Mouse (Mus musculus): Measurements from ENCODE around the gene Wiz.

Gene Wiz

GRCm38 (mm10) chr17:32389101-32389659, at the start of gene Wiz:
Gene Wiz (minus strand): TSS chr17:32389439.
- DNase-seq (ENCODE audit: low spot score), result peak; percentile 92

GRCm38 (mm10) chr17:32437106-32437505, 47.9 kb upstream of the Wiz start:
- no peak for DNase-seq (ENCODE audit: low spot score)

DNA sequence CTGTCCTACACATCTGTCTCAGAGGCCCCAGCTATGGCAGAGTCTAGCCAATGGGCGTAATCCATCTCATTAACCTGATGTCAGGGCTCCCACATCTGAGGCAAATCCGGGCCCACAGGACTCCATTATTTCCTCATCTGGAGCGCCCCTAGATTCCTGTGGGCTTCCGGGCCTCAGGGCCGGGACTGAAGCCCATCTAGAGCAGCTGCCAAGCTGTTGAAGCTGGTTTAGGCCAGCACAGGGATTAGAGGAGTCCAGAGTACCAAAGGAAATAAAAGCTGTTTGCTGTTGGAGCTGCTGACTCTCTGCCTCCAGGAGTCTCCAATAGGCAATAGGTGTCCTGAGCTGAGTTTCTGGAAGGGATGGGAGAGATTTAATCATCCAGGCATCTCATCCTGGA, 45.9 kb upstream of the Wiz start:
- no peak for DNase-seq (ENCODE audit: low spot score)

DNA sequence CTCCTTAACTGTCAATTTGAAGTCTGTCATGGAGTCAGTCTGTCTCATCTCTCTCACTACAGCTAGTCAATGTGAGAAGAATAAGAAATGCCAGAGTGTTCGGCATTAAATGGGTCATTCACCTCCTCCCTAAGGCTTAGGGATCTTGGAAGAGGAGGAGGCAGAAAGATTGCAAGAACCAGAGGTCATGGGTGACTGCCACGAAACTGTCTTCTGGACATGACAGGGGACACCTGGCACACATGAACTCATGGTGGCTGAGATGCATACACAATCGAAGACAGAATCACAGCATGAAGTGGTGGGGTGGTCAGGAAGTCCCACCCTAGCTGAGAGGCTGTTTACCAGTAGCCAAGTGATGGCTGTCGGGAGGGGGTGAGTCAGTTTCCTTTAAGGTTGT, 45.1 kb upstream of the Wiz start:
- DNase-seq (ENCODE audit: low spot score), result no peak

DNA sequence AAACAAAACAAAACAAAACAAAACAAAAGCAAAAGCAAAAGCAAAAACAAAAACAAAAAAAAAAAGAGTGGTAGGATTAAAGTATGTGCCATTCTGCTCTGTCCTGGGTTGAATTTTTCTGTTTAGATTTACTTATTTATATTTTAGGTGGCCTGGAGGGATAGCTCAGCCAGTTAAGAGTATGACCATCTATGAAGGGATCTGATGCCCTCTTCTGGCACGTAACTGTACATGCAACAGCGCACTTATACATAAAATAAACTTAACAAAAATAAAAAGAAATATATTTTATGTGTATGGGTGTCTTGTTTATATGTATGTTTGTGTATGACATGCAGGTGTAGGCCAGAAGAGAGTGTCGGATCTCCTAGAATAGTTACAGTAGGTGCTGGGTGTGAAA, 42.7 kb upstream of the Wiz start:
- no peak for DNase-seq (ENCODE audit: low spot score)

DNA sequence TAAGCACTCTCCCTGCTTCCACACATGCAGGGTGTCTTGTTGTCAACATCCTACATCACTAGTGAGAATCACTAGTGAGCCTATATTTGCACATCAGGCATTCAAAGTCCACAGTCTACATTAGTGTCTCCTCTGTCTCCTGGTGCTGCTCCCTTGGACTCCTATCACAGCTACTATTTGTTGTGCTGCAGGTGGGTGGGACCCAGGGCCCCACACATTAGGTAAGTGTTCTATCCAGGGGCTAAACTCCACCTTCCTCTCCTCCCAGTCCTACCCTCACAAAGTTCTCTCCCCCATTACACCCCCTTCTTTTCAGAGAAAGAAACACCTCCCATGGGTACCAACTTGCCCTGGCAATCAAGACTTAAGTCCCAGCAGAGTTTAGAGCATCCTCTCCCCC, 37.4 kb upstream of the Wiz start:
- no peak for DNase-seq (ENCODE audit: low spot score)

- DNase-seq (ENCODE audit: low spot score), result no peak
Observed at GRCm38 (mm10) chr17:32424034-32424433, 34.8 kb upstream of the Wiz start, which contains the start of gene Pglyrp2. Gene Pglyrp2 (minus strand): TSS chr17:32424167.

DNA sequence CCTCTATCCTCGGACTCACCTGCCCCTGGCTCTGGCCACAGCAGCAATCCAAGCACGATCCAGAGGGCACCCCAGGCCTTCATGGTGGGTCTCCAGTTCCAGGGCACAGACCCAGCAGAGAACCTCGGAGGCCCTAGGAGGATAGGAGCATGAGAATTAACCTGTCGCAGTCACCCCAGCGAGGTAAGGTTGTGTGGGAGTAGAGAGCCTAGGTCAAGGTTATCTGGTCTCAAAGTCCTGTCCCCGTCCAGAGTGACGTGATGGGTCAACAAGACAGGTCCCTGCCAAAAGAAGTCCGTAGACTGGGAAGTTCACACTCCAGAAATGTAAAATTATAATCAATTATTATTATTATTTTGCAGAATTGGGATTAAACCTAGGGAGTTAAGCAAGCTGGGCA, 31.5 kb upstream of the Wiz start:
- no peak for DNase-seq (ENCODE audit: low spot score)

GRCm38 (mm10) chr17:32419989-32420388, 30.8 kb upstream of the Wiz start:
- DNase-seq (ENCODE audit: low spot score), result no peak

DNA sequence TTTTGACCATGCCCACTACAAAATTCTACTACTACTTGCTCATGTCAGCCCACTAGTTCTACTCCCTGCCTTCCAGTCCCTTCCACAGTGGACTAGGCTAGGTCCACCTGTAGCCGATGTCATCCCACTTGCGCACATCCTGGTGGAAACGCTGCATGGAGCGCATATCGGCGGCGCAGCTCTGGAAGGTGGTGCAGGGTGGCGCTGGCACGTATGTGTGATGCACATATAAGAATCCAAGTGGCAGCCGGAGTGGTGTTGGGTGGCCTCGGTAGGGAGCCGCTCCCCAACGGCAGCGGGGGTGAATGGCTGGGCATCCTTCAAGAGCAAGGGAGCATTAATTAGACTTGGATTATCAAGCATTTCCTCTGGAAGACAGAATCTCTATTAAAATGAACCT, 27.5 kb upstream of the Wiz start:
- DNase-seq (ENCODE audit: low spot score), result no peak

GRCm38 (mm10) chr17:32415417-32416020, 26.3 kb upstream of the Wiz start:
- DNase-seq (ENCODE audit: low spot score), result no peak

- DNase-seq (ENCODE audit: low spot score), result no peak
Observed at GRCm38 (mm10) chr17:32411898-32412297, 22.7 kb upstream of the Wiz start.

- no peak for DNase-seq (ENCODE audit: low spot score)
Observed at GRCm38 (mm10) chr17:32403417-32403816, 14.2 kb upstream of the Wiz start, which contains the start of gene Rasal3. Gene Rasal3 (minus strand): TSS chr17:32403583.

DNA sequence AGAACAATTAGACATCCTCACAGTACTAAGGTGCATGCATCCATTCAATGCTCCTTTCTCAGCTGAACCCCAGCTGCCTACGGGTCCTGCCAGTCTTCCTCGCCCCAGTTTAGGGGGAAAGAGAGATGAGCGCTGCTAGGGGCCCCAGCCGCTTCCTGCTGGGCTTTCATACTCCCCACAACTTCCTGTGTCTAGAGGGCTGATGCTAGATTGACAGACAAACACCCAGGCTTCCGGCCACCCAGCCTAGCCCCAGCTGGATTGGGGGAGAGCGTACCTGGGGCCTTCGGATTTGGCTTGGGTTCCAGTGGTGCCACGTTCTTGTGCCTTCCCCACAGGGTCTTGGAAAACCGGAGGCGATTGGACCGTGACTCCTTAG, 13.5 kb upstream of the Wiz start:
- DNase-seq (ENCODE audit: low spot score), result no peak

DNA sequence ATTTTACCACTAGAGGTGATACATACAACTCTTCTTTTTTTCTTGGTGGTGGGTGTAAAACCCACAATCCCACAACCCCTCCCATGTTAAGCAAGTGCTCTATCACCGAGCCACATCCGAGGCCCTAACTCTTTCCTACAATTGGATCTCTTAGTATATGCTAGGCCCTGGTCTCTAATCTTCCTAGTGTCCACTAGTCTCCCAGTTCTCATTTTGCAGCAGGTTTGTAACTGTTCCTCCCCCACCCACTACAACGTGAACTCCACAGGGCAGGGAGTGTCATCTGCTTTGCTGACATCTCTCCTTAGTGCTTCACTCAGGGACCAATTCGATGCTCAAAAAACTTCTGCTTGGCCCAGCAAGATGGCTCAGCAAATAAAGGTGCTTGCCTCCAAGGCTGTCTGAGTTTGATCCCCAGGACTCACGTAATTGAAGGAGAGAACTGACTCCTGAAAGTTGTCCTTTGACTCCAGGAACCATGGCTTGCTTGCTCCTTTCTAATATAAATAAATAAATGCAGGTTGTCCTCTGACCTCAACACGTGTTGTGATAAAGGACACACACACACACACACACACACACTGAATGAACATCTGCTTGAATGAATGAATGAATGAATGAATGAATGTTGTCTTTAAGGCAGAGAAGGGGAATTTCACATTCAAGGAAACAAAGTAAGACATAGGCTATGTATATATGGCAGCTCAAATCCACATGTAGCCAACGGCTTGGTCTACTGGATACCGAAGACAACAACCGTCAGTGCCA, 13.0 kb upstream of the Wiz start:
- DNase-seq (ENCODE audit: low spot score), result no peak

DNA sequence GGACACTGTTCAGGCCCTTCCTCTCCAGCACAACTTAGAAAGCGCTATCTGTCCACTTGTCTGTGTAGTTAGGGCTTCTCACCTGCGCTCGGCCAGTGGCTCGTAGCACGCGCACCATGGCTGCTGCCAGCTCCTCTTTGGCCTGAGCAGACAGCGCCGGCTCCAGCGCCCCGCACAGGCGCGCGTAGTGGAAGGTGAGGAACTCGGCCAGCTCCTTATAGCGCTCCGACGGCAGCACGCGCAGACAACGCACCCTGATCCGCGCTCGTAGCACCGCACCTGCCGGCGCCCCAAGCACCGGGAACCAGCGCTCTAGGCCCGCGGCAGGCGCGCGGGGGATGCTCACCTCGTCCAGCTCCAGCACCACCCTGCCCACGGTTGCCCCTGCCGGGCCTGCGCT, 7.0 kb upstream of the Wiz start:
- DNase-seq (ENCODE audit: low spot score), result no peak

- DNase-seq (ENCODE audit: low spot score), result no peak
Observed at GRCm38 (mm10) chr17:32393944-32394343, 4.7 kb upstream of the Wiz start.

GRCm38 (mm10) chr17:32388370-32389100, 704 bp downstream of the Wiz start:
- DNase-seq (ENCODE audit: low spot score), result no peak

DNA sequence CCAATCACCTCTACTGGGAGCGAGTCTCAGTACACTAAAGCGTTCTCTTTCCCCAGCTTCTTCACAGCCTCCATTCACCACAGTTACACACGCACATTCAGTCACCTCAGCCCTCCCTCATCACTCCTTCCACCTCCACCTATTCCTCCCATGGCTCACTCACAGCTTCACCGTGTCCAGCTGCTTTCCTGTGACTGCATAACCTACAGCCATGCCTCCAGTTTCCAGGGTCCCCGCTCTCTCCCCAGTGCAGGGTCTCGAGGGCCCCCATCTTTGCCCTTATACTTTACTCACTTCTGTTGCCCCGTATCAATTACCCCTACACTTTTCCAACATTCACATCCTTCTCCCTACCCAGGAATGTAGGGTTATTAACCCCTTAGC, 1.3 kb downstream of the Wiz start:
- DNase-seq (ENCODE audit: low spot score), result no peak

DNA sequence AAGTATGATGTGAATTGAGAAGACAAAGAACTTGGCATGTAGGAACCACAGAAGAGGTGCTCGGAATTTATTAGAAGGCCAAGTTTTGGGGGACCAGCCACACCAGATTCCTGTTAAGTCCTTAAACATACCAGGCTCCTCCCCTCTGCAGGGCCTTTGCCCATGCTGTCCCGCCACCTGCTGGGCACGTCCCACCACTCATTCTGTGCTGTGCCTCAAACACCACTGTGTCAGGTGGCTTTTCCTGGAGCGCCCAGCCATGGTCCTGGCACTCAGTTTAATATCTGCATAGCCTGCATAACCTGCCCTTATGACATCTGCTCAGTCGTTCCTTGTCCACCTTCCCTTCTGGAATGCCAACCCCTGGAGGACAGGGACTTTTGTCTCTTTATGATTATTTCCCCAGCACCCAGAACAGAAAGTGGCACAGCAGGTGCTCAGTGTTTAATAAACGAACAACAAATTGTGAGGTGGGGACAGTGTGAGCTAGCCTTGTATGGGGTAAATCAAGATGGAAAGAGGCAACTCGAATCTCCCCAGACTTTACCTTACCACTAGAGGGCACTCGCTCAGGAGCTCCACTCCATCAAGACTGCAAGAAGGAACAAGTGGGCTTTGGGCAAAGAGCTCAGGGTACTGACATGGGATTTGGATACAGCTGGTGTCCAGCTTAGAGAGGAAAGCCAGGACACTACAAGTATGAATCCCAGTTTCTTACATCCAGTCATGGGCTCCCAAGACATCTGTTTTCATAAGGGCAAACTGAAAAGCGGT, 2.4 kb downstream of the Wiz start:
- DNase-seq (ENCODE audit: low spot score), result no peak

DNA sequence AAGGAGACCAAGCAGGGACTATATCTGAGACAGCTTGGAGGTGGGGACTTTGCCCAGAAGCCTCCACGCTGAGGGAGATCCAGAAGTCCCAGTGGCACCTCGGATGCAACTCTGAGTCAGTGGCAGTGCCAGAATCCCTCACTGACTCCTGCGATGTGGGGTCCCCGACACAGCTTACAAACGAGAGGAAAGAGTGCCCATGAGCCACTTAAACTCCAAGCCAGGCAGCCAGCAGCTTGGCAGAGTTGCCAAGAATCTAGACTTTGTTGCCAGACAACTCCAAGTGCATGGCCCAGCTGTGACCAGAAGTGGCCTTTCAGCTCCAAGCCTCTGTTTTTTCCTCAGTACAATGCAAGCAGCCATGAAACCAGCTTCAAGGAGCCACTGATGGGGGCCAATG, 5.6 kb downstream of the Wiz start:
- DNase-seq (ENCODE audit: low spot score), result no peak

DNA sequence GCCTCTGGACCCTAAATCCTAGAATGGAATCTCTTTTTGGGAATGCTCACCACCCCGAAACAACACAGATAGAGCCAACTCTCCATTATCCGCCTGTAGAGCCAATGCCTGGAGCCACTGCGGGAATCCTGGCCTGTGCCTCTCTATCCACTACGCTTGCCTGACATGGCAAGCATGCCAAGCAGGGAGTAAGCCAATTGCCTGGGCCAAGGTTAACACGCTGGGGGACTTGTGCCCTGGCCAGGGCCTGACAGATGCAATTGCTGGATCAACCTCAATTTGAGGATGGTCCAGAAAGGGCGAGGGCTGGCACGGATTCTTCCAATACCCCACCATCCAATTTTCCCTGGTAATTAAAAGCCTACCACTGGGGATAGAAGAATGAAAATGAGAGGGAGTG, 6.7 kb downstream of the Wiz start:
- no peak for DNase-seq (ENCODE audit: low spot score)
